Mouse (Mus musculus): ENCODE measurements at regions not wholly inside any gene's neighbourhood (a gene's known extent, or its start where the extent isn't known, plus 50 kb on each side); places are given as distances from the start of the nearest gene placed in this dataset.

DNA sequence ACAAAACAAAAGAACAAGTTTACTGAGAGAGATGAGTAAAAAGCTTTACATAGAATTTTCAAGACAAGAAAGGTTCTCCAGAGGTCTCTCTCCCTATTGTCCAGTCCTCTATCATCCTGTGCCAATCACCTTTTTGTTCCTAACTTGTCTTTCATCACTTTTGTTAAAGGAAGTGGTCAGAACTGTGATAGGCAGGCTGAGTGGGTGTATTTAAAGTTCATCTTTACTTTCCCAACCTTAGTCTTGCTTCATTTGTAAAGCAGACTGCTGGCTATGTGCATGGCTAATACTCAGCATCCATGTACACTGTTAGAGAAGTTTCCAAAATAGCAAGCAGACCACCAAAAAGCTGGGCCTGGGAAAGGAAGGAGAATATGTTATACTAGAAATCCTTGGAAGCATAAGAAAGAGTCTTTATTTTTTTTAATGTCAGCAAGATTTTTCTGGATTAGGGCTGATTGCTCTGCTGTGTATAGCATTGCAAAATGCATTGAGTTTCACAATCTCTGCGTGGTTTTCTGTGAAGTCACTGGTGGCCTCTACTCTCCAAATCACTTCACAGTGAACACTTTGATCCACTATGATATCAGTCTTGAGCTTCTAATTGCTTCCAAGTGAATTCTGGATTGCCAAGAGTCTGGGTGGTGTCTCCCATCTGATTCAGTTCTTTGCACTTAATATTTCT is 973.8 kb downstream of the Gsdmc2 start:
- no peaks in the 10 kb centered on the region for H3K27me3 ChIP-seq
- no peak overlapping the region for H3K4me3 ChIP-seq
- no peaks in the 10 kb centered on the region for H3K36me3 ChIP-seq
- 80% methylated on average over 1 of the region's 1 CpGs for WGBS
- H3K4me1 ChIP-seq = no peaks in the 10 kb centered on the region
- no peaks in the 10 kb centered on the region for H3K9me3 ChIP-seq
- H3K4me2 ChIP-seq (replicated peaks) = no peak overlapping the region
- no peak overlapping the region for H3K27ac ChIP-seq
- no peak for ATAC-seq (ENCODE audit: low FRiP score, low read depth)
- no peak overlapping the region for H3K9ac ChIP-seq

DNA sequence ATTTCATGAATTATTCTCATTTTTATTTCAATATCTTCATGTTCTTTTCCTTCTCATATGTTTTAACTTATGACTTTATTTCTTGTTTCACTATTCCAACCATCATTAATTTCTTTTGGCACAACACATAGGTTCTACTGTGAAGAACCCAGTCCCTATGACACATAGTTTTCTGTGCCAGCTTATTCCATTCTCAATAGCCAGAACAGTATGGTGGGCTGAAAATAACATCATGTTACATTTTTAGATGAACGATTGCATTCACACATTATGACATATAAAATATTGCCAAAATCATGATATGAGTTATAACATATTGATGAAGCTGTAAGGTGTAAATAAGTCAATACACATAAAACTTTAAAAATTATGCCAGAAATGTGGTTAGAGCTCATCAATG is 982.4 kb downstream of the Gsdmc2 start:
- no peaks in the 10 kb centered on the region for H3K9me3 ChIP-seq
- no peak for ATAC-seq (ENCODE audit: low FRiP score, low read depth)
- no peaks in the 10 kb centered on the region for H3K27me3 ChIP-seq
- no peak overlapping the region for H3K27ac ChIP-seq
- WGBS = 87% methylated on average over 1 of the region's 1 CpGs
- H3K4me2 ChIP-seq (replicated peaks) = no peak overlapping the region
- H3K36me3 ChIP-seq = no peaks in the 10 kb centered on the region
- no peak overlapping the region for H3K4me3 ChIP-seq
- H3K9ac ChIP-seq = no peak overlapping the region
- H3K4me1 ChIP-seq = no peaks in the 10 kb centered on the region

GRCm38 (mm10) chr15:62861422-62861821 is 983.6 kb downstream of the Gsdmc2 start:
- Histone ChIP-seq H3K27me3 (no peaks in the 10 kb centered on the region), H3K9me3 (no peaks in the 10 kb centered on the region), H3K27ac (no peak overlapping the region), H3K36me3 (no peaks in the 10 kb centered on the region), H3K4me3 (no peak overlapping the region), H3K4me1 (no peaks in the 10 kb centered on the region), H3K9ac (no peak overlapping the region), H3K4me2 (replicated peaks) (no peak overlapping the region)
- no peak for ATAC-seq (ENCODE audit: low FRiP score, low read depth)

DNA sequence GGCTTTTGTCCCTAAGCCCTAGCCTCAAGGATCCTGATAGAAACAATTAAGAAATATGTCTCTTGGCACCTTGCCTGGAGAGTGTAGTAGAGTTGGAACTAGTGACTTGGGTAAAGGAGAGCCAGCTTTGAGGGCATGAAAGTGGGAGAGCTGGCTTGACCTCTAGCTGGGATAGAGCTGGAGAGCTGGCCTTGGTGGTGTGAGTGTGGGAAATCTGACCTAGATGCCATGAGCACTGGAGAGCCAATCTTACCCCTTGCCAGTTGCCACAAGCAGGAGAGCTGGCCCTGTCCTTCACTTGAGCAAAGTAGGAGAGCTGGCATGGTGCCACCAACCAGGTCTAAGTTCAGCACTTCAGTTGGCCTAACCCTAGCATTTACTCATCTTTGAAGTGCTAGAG is 995.7 kb downstream of the Gsdmc2 start:
- no peak; the same call in 1 of the 2 replicates for ATAC-seq (ENCODE audit: low FRiP score, low read depth)
- H3K4me3 ChIP-seq = no peak overlapping the region

DNA sequence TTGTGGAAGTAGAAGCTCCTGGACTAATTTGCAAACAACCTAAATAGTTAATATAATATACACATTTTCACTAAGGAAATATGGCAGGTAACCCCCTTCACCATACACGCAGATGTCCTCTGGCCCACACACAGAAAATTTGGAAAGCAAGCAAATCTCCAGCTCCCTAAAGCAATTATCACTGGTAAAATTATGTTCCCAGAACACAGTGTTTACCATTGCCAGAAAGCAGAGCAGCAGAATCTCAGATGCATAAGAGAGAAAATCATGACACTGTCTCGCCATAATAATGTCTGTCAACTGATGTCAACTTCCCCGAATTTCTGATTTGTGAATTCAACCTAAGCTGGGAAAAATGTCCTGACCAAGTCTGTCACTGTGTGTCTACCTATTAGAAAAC is 999.1 kb downstream of the Gsdmc2 start:
- Histone ChIP-seq H3K4me3 (no peak overlapping the region), H3K4me1 (no peaks in the 10 kb centered on the region), H3K4me2 (replicated peaks) (no peak overlapping the region), H3K27ac (no peak overlapping the region), H3K27me3 (no peaks in the 10 kb centered on the region), H3K9ac (no peak overlapping the region), H3K36me3 (no peaks in the 10 kb centered on the region), H3K9me3 (no peaks in the 10 kb centered on the region)
- no peak for ATAC-seq (ENCODE audit: low FRiP score, low read depth)
- WGBS = 81% methylated on average over 3 of the region's 3 CpGs

More for the DNA sequence above, 995.7 kb downstream of the Gsdmc2 start:
- Histone ChIP-seq H3K27me3 (no peaks in the 10 kb centered on the region), H3K9ac (no peak overlapping the region), H3K27ac (no peak overlapping the region), H3K9me3 (no peaks in the 10 kb centered on the region), H3K4me1 (no peaks in the 10 kb centered on the region), H3K36me3 (no peaks in the 10 kb centered on the region), H3K4me2 (replicated peaks) (no peak overlapping the region)

- Histone ChIP-seq H3K27me3 (no peaks in the 10 kb centered on the region), H3K4me3 (no peak overlapping the region), H3K9ac (no peak overlapping the region), H3K27ac (no peak overlapping the region), H3K36me3 (no peaks in the 10 kb centered on the region), H3K9me3 (no peaks in the 10 kb centered on the region), H3K4me2 (replicated peaks) (no peak overlapping the region), H3K4me1 (no peaks in the 10 kb centered on the region)
- ATAC-seq (ENCODE audit: low FRiP score, low read depth) = no peak
Measured at GRCm38 (mm10) chr15:62825586-62825985, 1019.4 kb downstream of the Gsdmc2 start.

GRCm38 (mm10) chr15:62823861-62824518 is 1021.0 kb downstream of the Gsdmc2 start:
- H3K27ac ChIP-seq = no peak overlapping the region
- no peak overlapping the region for H3K4me3 ChIP-seq
- 76% methylated on average over 1 of the region's 1 CpGs for WGBS
- no peak for ATAC-seq (ENCODE audit: low FRiP score, low read depth)
- H3K27me3 ChIP-seq = no peaks in the 10 kb centered on the region
- H3K9ac ChIP-seq = no peak overlapping the region
- H3K9me3 ChIP-seq = no peaks in the 10 kb centered on the region
- H3K4me2 ChIP-seq (replicated peaks) = no peak overlapping the region
- no peaks in the 10 kb centered on the region for H3K4me1 ChIP-seq
- H3K36me3 ChIP-seq = no peaks in the 10 kb centered on the region

DNA sequence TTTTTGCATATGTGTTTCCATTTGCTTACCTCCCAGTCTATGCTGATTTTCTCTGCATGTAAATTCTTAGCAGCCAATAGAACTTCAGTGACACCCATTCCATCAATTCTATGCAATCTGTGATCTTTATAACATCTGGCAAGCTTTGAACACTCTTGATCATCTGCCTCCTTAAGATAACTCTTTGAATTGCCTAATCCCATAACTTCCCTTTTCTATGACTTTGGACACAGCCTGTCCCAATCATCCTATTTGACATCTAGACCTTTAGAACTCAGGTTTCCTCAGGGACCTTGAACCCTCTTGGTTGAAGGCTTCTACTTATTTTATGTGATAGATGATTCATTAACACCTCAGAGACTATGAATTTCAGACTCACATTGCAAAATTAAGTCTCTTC is 1022.7 kb downstream of the Gsdmc2 start:
- Histone ChIP-seq H3K36me3 (no peaks in the 10 kb centered on the region), H3K27ac (no peak overlapping the region), H3K4me1 (no peaks in the 10 kb centered on the region), H3K4me3 (no peak overlapping the region), H3K9ac (no peak overlapping the region), H3K4me2 (replicated peaks) (no peak overlapping the region), H3K9me3 (no peaks in the 10 kb centered on the region), H3K27me3 (no peaks in the 10 kb centered on the region)
- no peak for ATAC-seq (ENCODE audit: low FRiP score, low read depth)

DNA sequence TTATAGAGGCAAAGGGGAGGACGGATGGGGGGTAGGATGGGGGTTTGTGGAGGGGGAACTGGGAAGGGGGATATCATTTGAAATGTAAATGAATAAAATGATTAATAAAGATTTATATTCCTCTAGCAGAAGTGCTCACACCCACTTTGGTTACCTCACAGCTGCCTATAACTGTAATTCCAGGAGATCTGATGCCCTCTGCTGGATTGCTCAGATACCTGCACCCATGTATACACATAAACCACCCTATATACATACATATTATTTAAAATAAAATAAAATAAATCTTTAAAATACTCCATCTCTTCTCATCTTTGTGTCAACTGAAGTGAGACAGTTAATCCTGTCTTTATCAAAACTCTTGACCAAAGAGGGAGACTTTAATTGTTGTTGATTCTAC is 1031.9 kb downstream of the Gsdmc2 start:
- no peak overlapping the region for H3K4me2 ChIP-seq (replicated peaks)
- H3K4me3 ChIP-seq = no peak overlapping the region
- WGBS = 71% methylated on average over 1 of the region's 1 CpGs
- ATAC-seq (ENCODE audit: low FRiP score, low read depth) = no peak
- no peaks in the 10 kb centered on the region for H3K9me3 ChIP-seq
- no peaks in the 10 kb centered on the region for H3K27me3 ChIP-seq
- H3K36me3 ChIP-seq = no peaks in the 10 kb centered on the region
- H3K27ac ChIP-seq = no peak overlapping the region
- H3K9ac ChIP-seq = no peak overlapping the region
- H3K4me1 ChIP-seq = no peaks in the 10 kb centered on the region

GRCm38 (mm10) chr15:62812026-62812425 is 1033.0 kb downstream of the Gsdmc2 start:
- Histone ChIP-seq H3K9me3 (no peaks in the 10 kb centered on the region), H3K27ac (no peak overlapping the region), H3K4me2 (replicated peaks) (no peak overlapping the region), H3K9ac (no peak overlapping the region), H3K4me1 (no peaks in the 10 kb centered on the region), H3K36me3 (no peaks in the 10 kb centered on the region), H3K4me3 (no peak overlapping the region), H3K27me3 (no peaks in the 10 kb centered on the region)
- ATAC-seq (ENCODE audit: low FRiP score, low read depth) = no peak
- WGBS = 61% methylated on average over 2 of the region's 2 CpGs

GRCm38 (mm10) chr15:62809320-62809719 is 1035.7 kb downstream of the Gsdmc2 start:
- H3K9me3 ChIP-seq = no peaks in the 10 kb centered on the region
- no peaks in the 10 kb centered on the region for H3K36me3 ChIP-seq
- H3K27me3 ChIP-seq = no peaks in the 10 kb centered on the region
- H3K4me1 ChIP-seq = no peaks in the 10 kb centered on the region
- H3K27ac ChIP-seq = no peak overlapping the region
- ATAC-seq (ENCODE audit: low FRiP score, low read depth) = no peak
- no peak overlapping the region for H3K4me2 ChIP-seq (replicated peaks)
- H3K9ac ChIP-seq = no peak overlapping the region
- WGBS = 74% methylated on average over 3 of the region's 3 CpGs
- no peak overlapping the region for H3K4me3 ChIP-seq

GRCm38 (mm10) chr15:62808087-62808808 is 1036.7 kb downstream of the Gsdmc2 start:
- Histone ChIP-seq H3K4me2 (replicated peaks) (no peak overlapping the region), H3K9ac (no peak overlapping the region), H3K9me3 (no peaks in the 10 kb centered on the region), H3K4me3 (no peak overlapping the region), H3K4me1 (no peaks in the 10 kb centered on the region), H3K27me3 (no peaks in the 10 kb centered on the region), H3K36me3 (no peaks in the 10 kb centered on the region), H3K27ac (no peak overlapping the region)
- ATAC-seq (ENCODE audit: low FRiP score, low read depth) = no peak
- WGBS = 90% methylated on average over 4 of the region's 4 CpGs

All from limb, embryonic 13.5 days (tissue).